Mouse (Mus musculus): ENCODE data around the gene Cbx3. TPM values are rescaled to one million over a fixed set of nuclear protein-coding genes. Genes with fewer than 3 reads are reported as not detected.
A peak's percentile ranks its signal among the peaks of the same experiment; 100 is the strongest.

Cbx3 gene
- polyA plus RNA-seq, 1 experiment from 2014 or later: 509 TPM

DNA sequence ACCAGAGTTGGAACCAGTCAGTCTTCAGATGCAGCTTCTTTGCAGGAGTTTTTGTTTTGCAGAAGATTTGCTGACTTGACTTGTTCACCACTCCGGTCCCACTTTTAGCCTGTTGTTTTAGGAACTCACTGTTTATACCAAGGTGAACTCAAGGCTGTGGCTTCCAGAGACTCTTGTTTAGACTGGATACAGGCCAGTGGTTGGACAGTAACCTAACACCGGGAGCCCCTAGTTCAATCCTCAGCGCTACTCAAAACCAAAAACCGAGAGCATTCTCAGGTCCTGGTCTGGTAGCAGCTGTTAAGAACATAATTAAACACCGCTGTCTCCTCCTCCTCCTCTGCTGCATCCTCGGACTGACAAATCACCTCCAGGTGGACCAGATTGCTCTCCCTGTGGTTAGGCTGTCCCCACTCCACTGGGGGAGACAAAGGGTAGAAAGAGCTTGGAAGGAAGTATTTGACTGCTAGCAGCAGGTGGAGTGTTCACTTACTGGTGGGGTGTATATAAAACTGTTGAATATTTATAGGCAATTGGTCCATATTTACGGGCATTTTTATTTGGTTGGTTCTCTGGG, 17.1 kb upstream of the Cbx3 start:
- peaks cover 4% of the 10 kb centered on the region; the same call in 1 of the 2 replicates for H3K36me3 ChIP-seq (ENCODE audit: control insufficient read depth, insufficient read depth, low read length)
- no peaks in the 10 kb centered on the region for H3K9me3 ChIP-seq (ENCODE audit: control insufficient read depth, low read length)
- no peak overlapping the region for H3K4me2 ChIP-seq (ENCODE audit: low read depth, low read length)
- H3K27me3 ChIP-seq (ENCODE audit: control insufficient read depth, insufficient read depth, low read depth, low read length): no peaks in the 10 kb centered on the region
- no peak overlapping the region for H3K9ac ChIP-seq (ENCODE audit: low read length)
- no peaks in the 10 kb centered on the region for H3K4me1 ChIP-seq (replicated peaks; ENCODE audit: control insufficient read depth, insufficient read depth, low read length)
- WGBS: 60% methylated on average over 7 of the region's 7 CpGs
- no peak overlapping the region for H3K27ac ChIP-seq (ENCODE audit: low read length)
- ATAC-seq (ENCODE audit: low read depth): no peak
- no peak overlapping the region for H3K4me3 ChIP-seq (ENCODE audit: low read length)

DNA sequence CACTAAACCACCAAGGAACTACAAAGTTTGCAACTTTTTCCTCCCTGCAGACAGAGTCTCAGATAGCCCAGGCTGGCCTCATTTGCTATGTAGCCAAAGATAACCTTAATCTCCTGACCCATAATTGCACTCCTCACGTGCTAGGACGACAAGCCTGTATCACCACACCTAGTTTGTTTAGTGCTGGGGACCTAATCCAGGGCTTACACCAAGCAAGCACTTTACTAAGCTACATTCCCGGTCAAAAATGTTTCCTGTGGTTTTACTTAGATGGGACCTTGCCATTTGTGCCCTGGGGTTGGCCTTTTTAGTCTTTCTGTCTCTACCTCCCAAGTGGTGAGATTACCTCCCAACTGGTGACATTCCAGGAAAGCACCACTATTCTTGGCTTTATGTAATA, 15.2 kb upstream of the Cbx3 start:
- no peak for ATAC-seq (ENCODE audit: low read depth)
- H3K36me3 ChIP-seq (ENCODE audit: control insufficient read depth, insufficient read depth, low read length): peaks cover 13% of the 10 kb centered on the region
- H3K9me3 ChIP-seq (ENCODE audit: control insufficient read depth, low read length): no peaks in the 10 kb centered on the region
- no peaks in the 10 kb centered on the region for H3K27me3 ChIP-seq (ENCODE audit: control insufficient read depth, insufficient read depth, low read depth, low read length)
- H3K9ac ChIP-seq (ENCODE audit: low read length): no peak overlapping the region
- H3K4me2 ChIP-seq (ENCODE audit: low read depth, low read length): no peak overlapping the region
- no peak overlapping the region for H3K4me3 ChIP-seq (ENCODE audit: low read length)
- WGBS: 27% methylated on average over 3 of the region's 3 CpGs
- H3K27ac ChIP-seq (ENCODE audit: low read length): no peak overlapping the region
- H3K4me1 ChIP-seq (replicated peaks; ENCODE audit: control insufficient read depth, insufficient read depth, low read length): no peaks in the 10 kb centered on the region

- no peak for ATAC-seq (ENCODE audit: low read depth)
- Histone ChIP-seq H3K9me3 (ENCODE audit: control insufficient read depth, low read length) (no peaks in the 10 kb centered on the region), H3K27me3 (ENCODE audit: control insufficient read depth, insufficient read depth, low read depth, low read length) (no peaks in the 10 kb centered on the region), H3K27ac (ENCODE audit: low read length) (no peak overlapping the region), H3K4me1 (replicated peaks; ENCODE audit: control insufficient read depth, insufficient read depth, low read length) (no peaks in the 10 kb centered on the region), H3K4me2 (ENCODE audit: low read depth, low read length) (no peak overlapping the region), H3K4me3 (ENCODE audit: low read length) (no peak overlapping the region), H3K36me3 (ENCODE audit: control insufficient read depth, insufficient read depth, low read length) (peaks cover 22% of the 10 kb centered on the region), H3K9ac (ENCODE audit: low read length) (no peak overlapping the region)
- WGBS: 63% methylated on average over 1 of the region's 1 CpGs
These were observed 14.0 kb upstream of the Cbx3 start for GRCm38 (mm10) chr6:51456198-51456597.

GRCm38 (mm10) chr6:51457283-51457682, 12.9 kb upstream of the Cbx3 start:
- Histone ChIP-seq H3K36me3 (ENCODE audit: control insufficient read depth, insufficient read depth, low read length) (peaks cover 30% of the 10 kb centered on the region), H3K27me3 (ENCODE audit: control insufficient read depth, insufficient read depth, low read depth, low read length) (no peaks in the 10 kb centered on the region), H3K4me2 (ENCODE audit: low read depth, low read length) (no peak overlapping the region), H3K4me3 (ENCODE audit: low read length) (no peak overlapping the region), H3K9me3 (ENCODE audit: control insufficient read depth, low read length) (no peaks in the 10 kb centered on the region), H3K4me1 (replicated peaks; ENCODE audit: control insufficient read depth, insufficient read depth, low read length) (no peaks in the 10 kb centered on the region), H3K27ac (ENCODE audit: low read length) (no peak overlapping the region), H3K9ac (ENCODE audit: low read length) (no peak overlapping the region)
- no peak for ATAC-seq (ENCODE audit: low read depth)
- 74% methylated on average over 3 of the region's 3 CpGs for WGBS

DNA sequence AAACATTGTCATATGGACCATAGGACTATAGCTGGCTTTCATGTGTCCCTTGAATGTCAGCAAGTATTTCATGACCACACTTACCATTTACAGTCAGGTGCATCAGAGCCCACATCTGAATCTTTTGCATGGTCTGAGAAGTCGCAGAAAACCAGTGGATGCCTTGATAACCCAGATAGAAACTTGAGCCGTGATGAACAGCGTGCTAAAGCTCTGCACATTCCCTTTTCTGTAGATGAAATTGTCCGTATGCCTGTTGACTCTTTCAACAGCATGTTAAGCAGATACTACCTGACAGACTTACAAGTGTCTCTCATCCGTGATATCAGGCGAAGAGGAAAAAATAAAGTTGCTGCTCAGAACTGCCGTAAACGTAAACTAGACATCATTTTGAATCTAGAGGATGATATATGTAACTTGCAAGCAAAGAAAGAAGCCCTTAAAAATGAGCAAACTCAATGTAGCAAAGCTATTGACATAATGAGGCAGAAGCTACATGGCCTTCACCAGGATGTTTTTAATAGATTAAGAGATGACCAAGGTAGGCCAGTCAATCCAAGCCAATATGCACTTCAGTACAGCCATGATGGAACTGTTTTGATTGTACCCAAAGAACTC, 12.3 kb upstream of the Cbx3 start:
- Histone ChIP-seq H3K4me3 (ENCODE audit: low read length) (no peak overlapping the region), H3K4me2 (ENCODE audit: low read depth, low read length) (no peak overlapping the region), H3K36me3 (ENCODE audit: control insufficient read depth, insufficient read depth, low read length) (peaks cover 31% of the 10 kb centered on the region), H3K27ac (ENCODE audit: low read length) (no peak overlapping the region), H3K27me3 (ENCODE audit: control insufficient read depth, insufficient read depth, low read depth, low read length) (no peaks in the 10 kb centered on the region), H3K4me1 (replicated peaks; ENCODE audit: control insufficient read depth, insufficient read depth, low read length) (no peaks in the 10 kb centered on the region), H3K9ac (ENCODE audit: low read length) (no peak overlapping the region), H3K9me3 (ENCODE audit: control insufficient read depth, low read length) (no peaks in the 10 kb centered on the region)
- ATAC-seq (ENCODE audit: low read depth): no peak
- 63% methylated on average over 8 of the region's 8 CpGs for WGBS

GRCm38 (mm10) chr6:51458925-51459312, 11.2 kb upstream of the Cbx3 start:
- peaks cover 38% of the 10 kb centered on the region for H3K36me3 ChIP-seq (ENCODE audit: control insufficient read depth, insufficient read depth, low read length)
- no peaks in the 10 kb centered on the region for H3K27me3 ChIP-seq (ENCODE audit: control insufficient read depth, insufficient read depth, low read depth, low read length)
- no peak overlapping the region for H3K4me3 ChIP-seq (ENCODE audit: low read length)
- H3K9me3 ChIP-seq (ENCODE audit: control insufficient read depth, low read length): no peaks in the 10 kb centered on the region
- no peak for ATAC-seq (ENCODE audit: low read depth)
- no peak overlapping the region for H3K4me2 ChIP-seq (ENCODE audit: low read depth, low read length)
- H3K4me1 ChIP-seq (replicated peaks; ENCODE audit: control insufficient read depth, insufficient read depth, low read length): no peaks in the 10 kb centered on the region
- no peak overlapping the region for H3K9ac ChIP-seq (ENCODE audit: low read length)
- WGBS: 46% methylated on average over 2 of the region's 2 CpGs
- H3K27ac ChIP-seq (ENCODE audit: low read length): no peak overlapping the region

DNA sequence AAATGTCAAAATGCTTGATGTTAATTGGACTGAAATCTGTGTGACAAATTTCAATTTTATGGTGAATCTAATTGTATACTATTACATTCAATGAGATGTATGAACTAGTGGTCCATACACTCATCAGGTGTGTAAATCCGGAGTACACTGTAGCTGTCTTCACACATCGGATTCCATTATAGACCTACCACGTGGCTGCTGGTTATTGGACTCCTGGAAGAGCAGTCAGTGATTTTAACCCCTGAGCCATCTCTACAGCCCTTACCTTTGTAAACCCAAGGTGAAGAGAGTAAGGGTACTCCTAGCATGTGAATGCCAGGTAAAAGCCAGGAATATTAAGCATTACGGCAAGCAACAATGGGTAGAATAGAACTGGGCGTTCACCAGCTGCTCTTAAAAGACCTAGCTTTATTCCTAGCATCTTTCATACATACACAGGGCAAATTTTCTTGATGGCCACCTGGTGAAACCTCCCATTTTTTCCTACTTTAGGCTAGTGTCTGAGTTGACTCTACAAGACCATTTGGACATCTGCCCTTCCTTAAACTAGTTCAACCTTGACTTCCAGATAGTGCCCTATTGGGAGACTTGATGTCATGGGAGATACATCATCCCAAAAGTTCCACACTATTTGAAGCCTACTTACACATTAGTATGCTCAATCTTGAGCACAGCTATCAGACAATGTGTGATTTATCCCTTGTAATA, 10.7 kb upstream of the Cbx3 start:
- no peaks in the 10 kb centered on the region for H3K27me3 ChIP-seq (ENCODE audit: control insufficient read depth, insufficient read depth, low read depth, low read length)
- peaks cover 42% of the 10 kb centered on the region for H3K36me3 ChIP-seq (ENCODE audit: control insufficient read depth, insufficient read depth, low read length)
- WGBS: 45% methylated on average over 5 of the region's 5 CpGs
- no peak overlapping the region for H3K4me2 ChIP-seq (ENCODE audit: low read depth, low read length)
- H3K27ac ChIP-seq (ENCODE audit: low read length): no peak overlapping the region
- no peaks in the 10 kb centered on the region for H3K4me1 ChIP-seq (replicated peaks; ENCODE audit: control insufficient read depth, insufficient read depth, low read length)
- H3K9ac ChIP-seq (ENCODE audit: low read length): no peak overlapping the region
- peak; percentile 42; the same call in 1 of the 2 replicates for ATAC-seq (ENCODE audit: low read depth)
- no peak overlapping the region for H3K4me3 ChIP-seq (ENCODE audit: low read length)
- no peaks in the 10 kb centered on the region for H3K9me3 ChIP-seq (ENCODE audit: control insufficient read depth, low read length)

GRCm38 (mm10) chr6:51460021-51460360, 10.2 kb upstream of the Cbx3 start:
- peaks cover 44% of the 10 kb centered on the region for H3K36me3 ChIP-seq (ENCODE audit: control insufficient read depth, insufficient read depth, low read length)
- WGBS: 71% methylated on average over 4 of the region's 4 CpGs

DNA sequence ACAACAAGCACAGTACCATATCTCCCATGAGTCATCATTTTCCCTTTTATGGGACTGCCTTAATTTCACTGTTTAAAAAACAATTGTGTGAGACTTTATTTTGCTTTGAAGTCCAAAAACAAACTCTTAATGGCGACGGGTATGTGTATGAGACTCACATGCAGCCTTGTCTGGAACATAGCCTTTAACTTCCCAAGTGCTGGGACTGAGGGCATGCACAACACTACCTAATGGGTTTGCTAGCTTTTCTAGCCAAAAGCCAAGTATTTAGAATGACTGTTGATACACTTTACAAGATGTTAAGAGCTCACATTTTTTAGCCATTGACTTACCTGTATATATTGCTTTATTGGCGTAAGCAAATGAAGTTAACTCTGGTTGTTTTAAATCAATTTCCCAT, 9.8 kb upstream of the Cbx3 start:
- no peaks in the 10 kb centered on the region for H3K9me3 ChIP-seq (ENCODE audit: control insufficient read depth, low read length)
- peaks cover 46% of the 10 kb centered on the region for H3K36me3 ChIP-seq (ENCODE audit: control insufficient read depth, insufficient read depth, low read length)
- H3K27ac ChIP-seq (ENCODE audit: low read length): no peak overlapping the region
- H3K4me3 ChIP-seq (ENCODE audit: low read length): no peak overlapping the region
- H3K27me3 ChIP-seq (ENCODE audit: control insufficient read depth, insufficient read depth, low read depth, low read length): no peaks in the 10 kb centered on the region
- no peaks in the 10 kb centered on the region for H3K4me1 ChIP-seq (replicated peaks; ENCODE audit: control insufficient read depth, insufficient read depth, low read length)
- 74% methylated on average over 3 of the region's 3 CpGs for WGBS
- no peak overlapping the region for H3K9ac ChIP-seq (ENCODE audit: low read length)
- H3K4me2 ChIP-seq (ENCODE audit: low read depth, low read length): no peak overlapping the region
- no peak for ATAC-seq (ENCODE audit: low read depth)

More at GRCm38 (mm10) chr6:51460021-51460360, 10.2 kb upstream of the Cbx3 start:
- no peak overlapping the region for H3K4me2 ChIP-seq (ENCODE audit: low read depth, low read length)
- peak; percentile 5; the same call in 1 of the 2 replicates for ATAC-seq (ENCODE audit: low read depth)
- no peaks in the 10 kb centered on the region for H3K9me3 ChIP-seq (ENCODE audit: control insufficient read depth, low read length)
- no peaks in the 10 kb centered on the region for H3K4me1 ChIP-seq (replicated peaks; ENCODE audit: control insufficient read depth, insufficient read depth, low read length)
- no peak overlapping the region for H3K4me3 ChIP-seq (ENCODE audit: low read length)
- H3K27me3 ChIP-seq (ENCODE audit: control insufficient read depth, insufficient read depth, low read depth, low read length): no peaks in the 10 kb centered on the region
- H3K9ac ChIP-seq (ENCODE audit: low read length): no peak overlapping the region
- H3K27ac ChIP-seq (ENCODE audit: low read length): no peak overlapping the region
